Mouse (Mus musculus) kidney, embryonic 16.5 days (tissue): ENCODE measurements around the gene Dguok. TPM values are rescaled to one million over a fixed set of nuclear protein-coding genes. Genes with fewer than 3 reads are reported as not detected.
A peak's percentile ranks its signal among the peaks of the same experiment; 100 is the strongest.

ENCODE experiments used
- ATAC-seq: fragments of 200-750 bp; cut with Nextera tagmentation; 2 replicates; pipeline ENCODE4 v1.8.0; 2017; ENCODE audit warnings: moderate TSS enrichment; ENCODE audit not compliant: low FRiP score, low TSS enrichment
- H3K27ac ChIP-seq: fragments of 300-500 bp; sonication (generic); 2 replicates; pipeline ENCODE4 v1.5.1; 2014; ENCODE audit warnings: low read length
- H3K27me3 ChIP-seq: fragments of 300-500 bp; sonication (generic); 2 replicates; pipeline ENCODE4 v1.6.1; 2014; ENCODE audit warnings: low read length, control low read depth, mixed read lengths; ENCODE audit not compliant: insufficient read depth
- H3K36me3 ChIP-seq: fragments of 300-500 bp; sonication (generic); 2 replicates; pipeline ENCODE4 v1.6.1; 2014; ENCODE audit warnings: low read length, control low read depth, mixed read lengths; ENCODE audit not compliant: insufficient read depth
- H3K4me1 ChIP-seq: fragments of 300-500 bp; sonication (generic); 2 replicates; pipeline ENCODE4 v1.6.1; 2014; ENCODE audit warnings: low read length, control low read depth, mixed read lengths; ENCODE audit not compliant: insufficient read depth
- H3K4me2 ChIP-seq: fragments of 300-500 bp; sonication (generic); replicated peaks from 2 replicates; pipeline ENCODE4 v1.6.1; 2014; ENCODE audit warnings: low read depth, low read length
- H3K4me3 ChIP-seq: fragments of 300-500 bp; sonication (generic); 2 replicates; pipeline ENCODE4 v1.5.1; 2014; ENCODE audit warnings: mild to moderate bottlenecking, low read length
- H3K9ac ChIP-seq: fragments of 300-500 bp; sonication (generic); replicated peaks from 2 replicates; pipeline ENCODE4 v1.6.1; 2014; ENCODE audit warnings: low read length
- H3K9me3 ChIP-seq: fragments of 300-500 bp; sonication (generic); 2 replicates; pipeline ENCODE4 v1.6.1; 2016; ENCODE audit warnings: low read length, control low read depth
- WGBS: fragments of 180-500 bp; shearing (Covaris S2); extraction: QIAGEN DNeasy Blood & Tissue Kit; methylation state at CpG from one replicate; pipeline ENCODE4 v1.1.7; 2014; 5-methylcytosine and 5-hydroxymethylcytosine counted together
- polyA plus RNA-seq: library from polyadenylated mRNA; unstranded; fragments of >200 nt; fragmentation: Nextera tagmentation; extraction: Ambion mirVana; gene quantifications from 2 replicates; pipeline ENCODE4 v1.2.1, GENCODE M21; 2015

Gene Dguok
- polyA plus RNA-seq, 1 experiment from 2014 or later, result 95.8 TPM

GRCm38 (mm10) chr6:83464011-83464410 is 42.8 kb downstream of the Dguok start:
- Histone ChIP-seq H3K27me3 (no peaks in the 10 kb centered on the region), H3K4me1 (peaks cover 9% of the 10 kb centered on the region), H3K4me2 (no peak overlapping the region), H3K9ac (no peak overlapping the region), H3K27ac (peak overlapping the region; percentile 46; the same call in 1 of the 2 replicates), H3K4me3 (no peak overlapping the region), H3K9me3 (no peaks in the 10 kb centered on the region), H3K36me3 (no peaks in the 10 kb centered on the region)
- ATAC-seq, result 0 out of 2 replicates have a peak, but pooled peaks have one; percentile 59

GRCm38 (mm10) chr6:83459034-83459644 is 47.6 kb downstream of the Dguok start, which contains the start of gene Tet3:
TSS of gene Tet3 (minus strand) at chr6:83459084.
- Histone ChIP-seq H3K4me1 (peaks cover 33% of the 10 kb centered on the region), H3K36me3 (no peaks in the 10 kb centered on the region), H3K9me3 (no peaks in the 10 kb centered on the region), H3K27ac (0 out of 2 replicates have a peak within 1 kb of the TSS, but pooled peaks have one; percentile 46), H3K9ac (no peak within 1 kb of the TSS), H3K27me3 (no peaks in the 10 kb centered on the region), H3K4me3 (no peak within 1 kb of the TSS), H3K4me2 (peak within 1 kb of the TSS; percentile 92)
- no peak for ATAC-seq
- 72% methylated on average over 4 of the region's 4 CpGs for WGBS

GRCm38 (mm10) chr6:83456984-83457810 is 49.6 kb downstream of the Dguok start:
- peak; percentile 66 for ATAC-seq
- H3K27me3 ChIP-seq, result no peaks in the 10 kb centered on the region
- peak overlapping the region; percentile 96 for H3K9ac ChIP-seq
- H3K4me3 ChIP-seq, result peak overlapping the region; percentile 77
- H3K36me3 ChIP-seq, result no peaks in the 10 kb centered on the region
- 3% methylated on average over 33 of the region's 33 CpGs for WGBS
- peak overlapping the region; percentile 95 for H3K27ac ChIP-seq
- peaks cover 52% of the 10 kb centered on the region for H3K4me1 ChIP-seq
- no peaks in the 10 kb centered on the region for H3K9me3 ChIP-seq
- H3K4me2 ChIP-seq, result peak overlapping the region; percentile 92

GRCm38 (mm10) chr6:83456131-83456983 is 50.4 kb downstream of the Dguok start:
- Histone ChIP-seq H3K4me3 (peak overlapping the region; percentile 77), H3K36me3 (no peaks in the 10 kb centered on the region), H3K9ac (peak overlapping the region; percentile 96), H3K4me1 (peaks cover 60% of the 10 kb centered on the region), H3K27ac (peak overlapping the region; percentile 95), H3K27me3 (no peaks in the 10 kb centered on the region), H3K9me3 (no peaks in the 10 kb centered on the region), H3K4me2 (peak overlapping the region; percentile 92)
- peak; percentile 69 for ATAC-seq
- WGBS, result 1% methylated on average over 56 of the region's 105 CpGs

- WGBS, result under 1% methylated on average over 33 of the region's 41 CpGs
- Histone ChIP-seq H3K36me3 (no peaks in the 10 kb centered on the region), H3K9ac (peak overlapping the region; percentile 96), H3K4me3 (peak overlapping the region; percentile 77), H3K27me3 (no peaks in the 10 kb centered on the region), H3K9me3 (no peaks in the 10 kb centered on the region), H3K27ac (peak overlapping the region; percentile 95), H3K4me1 (peaks cover 69% of the 10 kb centered on the region), H3K4me2 (peak overlapping the region; percentile 92)
- peak; percentile 14; the same call in 1 of the 2 replicates for ATAC-seq
Observed at GRCm38 (mm10) chr6:83455328-83456130, 51.2 kb downstream of the Dguok start.

- ATAC-seq, result no peak
- Histone ChIP-seq H3K4me3 (peak overlapping the region; percentile 77), H3K4me1 (peaks cover 78% of the 10 kb centered on the region), H3K36me3 (no peaks in the 10 kb centered on the region), H3K27ac (no peak overlapping the region), H3K9ac (peak overlapping the region; percentile 96; the same call in 1 of the 2 replicates), H3K9me3 (no peaks in the 10 kb centered on the region), H3K27me3 (no peaks in the 10 kb centered on the region), H3K4me2 (peak overlapping the region; percentile 92)
- WGBS, result 28% methylated on average over 11 of the region's 11 CpGs
Observed at GRCm38 (mm10) chr6:83453706-83454105, 53.1 kb downstream of the Dguok start.

- Histone ChIP-seq H3K4me1 (peaks cover 82% of the 10 kb centered on the region), H3K4me2 (peak overlapping the region; percentile 21), H3K9ac (peak overlapping the region; percentile 9; the same call in 1 of the 2 replicates), H3K4me3 (no peak overlapping the region), H3K36me3 (peaks cover 10% of the 10 kb centered on the region; the same call in 1 of the 2 replicates), H3K27me3 (no peaks in the 10 kb centered on the region), H3K27ac (peak overlapping the region; percentile 50), H3K9me3 (no peaks in the 10 kb centered on the region)
- ATAC-seq, result no peak
- WGBS, result 31% methylated on average over 9 of the region's 9 CpGs
Observed at GRCm38 (mm10) chr6:83450451-83451303, 56.1 kb downstream of the Dguok start.

- H3K4me1 ChIP-seq, result peaks cover 82% of the 10 kb centered on the region
- H3K9me3 ChIP-seq, result no peaks in the 10 kb centered on the region
- H3K36me3 ChIP-seq, result peaks cover 10% of the 10 kb centered on the region; the same call in 1 of the 2 replicates
Observed at GRCm38 (mm10) chr6:83449440-83449839, 57.3 kb downstream of the Dguok start.

More at GRCm38 (mm10) chr6:83449440-83449839, 57.3 kb downstream of the Dguok start:
- WGBS, result 40% methylated on average over 3 of the region's 3 CpGs
- Histone ChIP-seq H3K4me2 (peak overlapping the region; percentile 11; the same call in 1 of the 2 replicates), H3K27ac (peak overlapping the region; percentile 51; the same call in 1 of the 2 replicates), H3K4me3 (no peak overlapping the region), H3K9ac (no peak overlapping the region), H3K27me3 (no peaks in the 10 kb centered on the region)
- ATAC-seq, result no peak
